7 mouse cellular contexts compared by ENCODE assay signal in genomic region chr9:101076095-101076875, GRCm38 (mm10). TPM values are rescaled to one million over a fixed set of nuclear protein-coding genes. Genes with fewer than 3 reads are reported as not detected.
DNase-seq lines count a peak whose midpoint lies in the region; ATAC-seq lines count a peak whose summit lies in the region.

No protein-coding gene starts in this region.

- WGBS in intestine, embryonic 15.5 days, result under 1% methylated on average over 18 of the region's 18 CpGs

- no peaks in the 10 kb centered on the region for H3K9me3 ChIP-seq in intestine, embryonic 15.5 days

- H3K27ac ChIP-seq in intestine, embryonic 15.5 days, result peak overlapping the region; percentile 4; the same call in 1 of the 2 replicates

- no peaks in the 10 kb centered on the region for H3K36me3 ChIP-seq in intestine, embryonic 15.5 days

- H3K4me2 ChIP-seq in intestine, embryonic 15.5 days (replicated peaks), result peak overlapping the region; percentile 70

- peak; percentile 27 for ATAC-seq in erythroblast, adult 5-6 weeks (replicated peaks; ENCODE audit: low FRiP score, poor library complexity, severe bottlenecking)
- ATAC-seq in intestine, embryonic 15.5 days, result no peak

- peak; percentile 50 for DNase-seq in CD4-positive helper T cell, adult 2 months (ENCODE audit: low read depth, low spot score)
- DNase-seq in NIH3T3 (ENCODE audit: low read depth), result peak; percentile 67
- DNase-seq in lung, postnatal 36 days, result peak; percentile 61
- DNase-seq in thymus, postnatal 25 days, result peak; percentile 36
- DNase-seq in gastrocnemius, postnatal 25 days, result no peak

- no peaks in the 10 kb centered on the region for H3K27me3 ChIP-seq in intestine, embryonic 15.5 days (replicated peaks)

- peak overlapping the region; percentile 95 for H3K4me3 ChIP-seq in intestine, embryonic 15.5 days (replicated peaks)

- H3K9ac ChIP-seq in intestine, embryonic 15.5 days, result peak overlapping the region; percentile 99

- H3K4me1 ChIP-seq in intestine, embryonic 15.5 days (replicated peaks), result peaks cover 15% of the 10 kb centered on the region

RNA-seq across cellular contexts. Expression of gene Msl2, which starts 2.4 kb away (rescaled TPM):
- 51.4 and 56.9 TPM in 2 replicates for total RNA-seq in erythroblast, adult 5-6 weeks (2015; ENCODE audit: low replicate concordance)
- total RNA-seq in erythroblast, adult 5-6 weeks (2017; ENCODE audit: low replicate concordance), result 47.2 and 49.1 TPM in 2 replicates
- 4.7 and 5.1 TPM in 2 replicates for polyA plus RNA-seq in intestine, embryonic 15.5 days (2015; fragmentation: Nextera tagmentation; extraction: Ambion mirVana)
- total RNA-seq in gastrocnemius, postnatal 25 days (2021), result 10 to 100 TPM; 20.9 to 23.1 TPM

RNA-seq across cellular contexts. Expression of gene Pccb, which starts 41.6 kb away (rescaled TPM):
- total RNA-seq in erythroblast, adult 5-6 weeks (2015; ENCODE audit: low replicate concordance), result 7.7 and 11.3 TPM in 2 replicates
- 4.9 and 7.4 TPM in 2 replicates for total RNA-seq in erythroblast, adult 5-6 weeks (2017; ENCODE audit: low replicate concordance)
- polyA plus RNA-seq in intestine, embryonic 15.5 days (2015; fragmentation: Nextera tagmentation; extraction: Ambion mirVana), result 25.1 and 25.5 TPM in 2 replicates
- 10 to 100 TPM; 51.6 to 57.9 TPM for total RNA-seq in gastrocnemius, postnatal 25 days (2021)

Comparison
In these comparisons a context has a peak if more than half of its experiments do, and no peak if none do; other contexts are left out.
1. RNA of gene Pccb, which starts 41.6 kb away (total RNA-seq): 51.6 to 57.9 TPM in gastrocnemius, postnatal 25 days; 4.9 to 11.3 TPM in erythroblast, adult 5-6 weeks; every median in the first group is over 4 times any median in the second.